Mouse (Mus musculus) liver, adult 2 months (tissue): ENCODE measurements around the gene Purb.

ENCODE experiments used
- CTCF ChIP-seq: fragments of 200-500 bp; IDR thresholded peaks from 2 replicates; pipeline ENCODE4 v1.5.1; 2011; ENCODE audit warnings: low read depth, low read length, control low read depth
- POLR2A ChIP-seq: fragments of 200-500 bp; IDR thresholded peaks from 2 replicates; pipeline ENCODE4 v1.6.1; 2011; ENCODE audit warnings: low read length, control low read depth; ENCODE audit not compliant: insufficient read depth; ENCODE audit errors: extremely low read depth

DNA sequence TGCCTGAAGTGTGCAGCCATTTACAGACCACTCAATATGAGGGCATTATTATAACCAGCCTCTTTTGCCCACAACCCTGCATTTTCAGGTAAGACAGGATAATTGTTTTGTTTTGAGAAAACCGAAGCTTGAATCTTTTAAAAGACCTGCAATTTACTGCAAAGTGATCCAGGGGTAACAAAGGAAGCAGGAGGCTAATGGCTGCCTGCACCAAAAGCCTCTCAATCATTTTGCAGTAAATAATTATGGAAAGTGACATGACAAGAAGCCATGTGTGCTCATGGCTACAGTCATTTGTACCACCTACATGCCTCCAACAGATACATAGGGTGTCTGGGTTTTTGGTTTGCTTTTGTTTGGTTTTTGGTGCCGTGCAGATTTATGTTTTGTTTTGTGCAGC, 4.7 kb downstream of the Purb start:
- TF ChIP-seq POLR2A (no peak), CTCF (no peak)
